ENCODE assay signal across 8 mouse cellular contexts in the genomic region with DNA sequence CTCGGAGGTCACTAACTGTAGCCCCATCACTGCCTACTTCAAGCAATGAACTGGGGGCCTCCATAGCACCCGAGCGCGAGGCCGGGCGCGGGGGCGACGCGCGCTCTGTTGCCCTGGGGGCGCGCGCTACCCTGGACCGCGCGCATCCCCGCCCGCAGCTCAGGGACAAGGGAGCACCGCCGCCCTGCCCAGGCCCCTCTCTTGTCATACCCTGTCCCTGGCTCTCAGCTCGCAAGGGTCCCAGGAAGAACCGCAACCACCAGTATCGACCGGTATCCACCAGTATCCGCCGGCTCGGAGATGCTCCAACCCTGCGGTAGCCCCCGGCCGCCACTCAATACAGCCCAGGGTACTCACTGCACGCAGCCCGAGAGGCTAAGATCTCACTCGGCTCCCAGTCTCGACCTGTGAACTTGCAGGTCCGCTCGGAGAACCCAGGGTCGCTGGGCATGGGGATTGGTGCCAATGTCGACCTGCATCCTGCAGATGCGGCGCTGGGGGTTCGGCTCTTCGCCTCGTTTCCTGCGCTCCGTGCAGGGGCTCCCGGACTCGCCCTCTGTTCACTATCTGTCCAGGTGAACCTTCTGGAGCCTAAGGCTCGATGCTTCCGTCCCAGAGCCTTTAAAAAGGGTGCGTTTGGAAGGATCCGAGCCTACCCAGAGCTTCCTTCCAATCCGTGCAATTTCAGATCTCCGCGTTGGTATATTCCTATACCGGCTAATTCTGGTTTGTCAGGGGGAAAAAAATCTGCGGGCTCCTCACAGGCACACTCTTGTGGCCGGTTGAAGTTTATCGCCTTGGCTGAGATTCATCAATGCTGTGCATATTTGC. TPM values are rescaled to one million over a fixed set of nuclear protein-coding genes. Genes with fewer than 3 reads are reported as not detected.
DNase-seq lines count a peak whose midpoint lies in the region; ATAC-seq and TF ChIP-seq lines count a peak whose summit lies in the region.

A gene (minus strand): TSS at position 632 of the 831 bp plus-strand sequence.

- H3K9ac ChIP-seq in heart, adult 2 months (ENCODE audit: low read depth, low read length), result 0 out of 2 replicates have a peak within 1 kb of the TSS, but pooled peaks have one; percentile 33
- H3K9ac ChIP-seq in forebrain, embryonic 16.5 days (replicated peaks; ENCODE audit: low read depth, low read length), result peak within 1 kb of the TSS; percentile 88
- H3K9ac ChIP-seq in intestine, postnatal 0 days (ENCODE audit: low read depth, low read length), result peak within 1 kb of the TSS; percentile 11; the same call in 1 of the 2 replicates
- peak within 1 kb of the TSS; percentile 97 for H3K9ac ChIP-seq in midbrain, postnatal 0 days (replicated peaks; ENCODE audit: low read length, poor library complexity, severe bottlenecking)

- TF ChIP-seq POLR2A in heart, adult 2 months (IDR thresholded peaks at IDR 0.05; ENCODE audit: insufficient read depth, low read depth, low read length), result no peak

- TF ChIP-seq CTCF in heart, adult 2 months (IDR thresholded peaks at IDR 0.05), result no peak
- peak; percentile 36 for TF ChIP-seq CTCF in intestine, postnatal 0 days (IDR thresholded peaks at IDR 0.05; ENCODE audit: low read depth)
- peak; percentile 69 for TF ChIP-seq CTCF in midbrain, postnatal 0 days (IDR thresholded peaks at IDR 0.05)

- peak within 1 kb of the TSS; percentile 32 for H3K4me3 ChIP-seq in heart, adult 2 months
- H3K4me3 ChIP-seq in forebrain, embryonic 16.5 days (replicated peaks; ENCODE audit: low read length), result peak within 1 kb of the TSS; percentile 84
- peak within 1 kb of the TSS; percentile 46 for H3K4me3 ChIP-seq in intestine, postnatal 0 days (ENCODE audit: low read depth, low read length)
- H3K4me3 ChIP-seq in midbrain, postnatal 0 days (ENCODE audit: low read depth, low read length), result peak within 1 kb of the TSS; percentile 77

- H3K4me1 ChIP-seq in heart, adult 2 months (ENCODE audit: control insufficient read depth, insufficient read depth, low read length), result no peaks in the 10 kb centered on the region
- peaks cover 9% of the 10 kb centered on the region for H3K4me1 ChIP-seq in forebrain, embryonic 16.5 days (replicated peaks; ENCODE audit: control insufficient read depth, insufficient read depth, low read length)
- no peaks in the 10 kb centered on the region for H3K4me1 ChIP-seq in intestine, postnatal 0 days (replicated peaks; ENCODE audit: control insufficient read depth, insufficient read depth, low read length)
- H3K4me1 ChIP-seq in midbrain, postnatal 0 days (ENCODE audit: insufficient read depth, low read length), result no peaks in the 10 kb centered on the region

- H3K4me2 ChIP-seq in forebrain, embryonic 16.5 days (ENCODE audit: low read length), result peak within 1 kb of the TSS; percentile 75
- H3K4me2 ChIP-seq in intestine, postnatal 0 days (replicated peaks; ENCODE audit: low read depth), result peak within 1 kb of the TSS; percentile 70
- peak within 1 kb of the TSS; percentile 51 for H3K4me2 ChIP-seq in midbrain, postnatal 0 days (ENCODE audit: low read depth, low read length, poor library complexity, severe bottlenecking)

- TF ChIP-seq EP300 in heart, adult 2 months (IDR thresholded peaks at IDR 0.05; ENCODE audit: insufficient read depth, low read depth, low read length), result no peak

- peaks cover 6% of the 10 kb centered on the region for H3K27me3 ChIP-seq in heart, adult 2 months (ENCODE audit: control insufficient read depth, insufficient read depth, low read length)
- H3K27me3 ChIP-seq in forebrain, embryonic 16.5 days (replicated peaks; ENCODE audit: control insufficient read depth, insufficient read depth, low read length), result no peaks in the 10 kb centered on the region
- H3K27me3 ChIP-seq in intestine, postnatal 0 days (replicated peaks; ENCODE audit: control insufficient read depth, insufficient read depth, low read length), result peaks cover 20% of the 10 kb centered on the region
- no peaks in the 10 kb centered on the region for H3K27me3 ChIP-seq in midbrain, postnatal 0 days (ENCODE audit: insufficient read depth, low read length)

- no peak within 1 kb of the TSS for H3K27ac ChIP-seq in heart, adult 2 months
- peak within 1 kb of the TSS; percentile 94 for H3K27ac ChIP-seq in forebrain, embryonic 16.5 days (ENCODE audit: low read length)
- no peak within 1 kb of the TSS for H3K27ac ChIP-seq in intestine, postnatal 0 days (ENCODE audit: low read depth, low read length)
- peak within 1 kb of the TSS; percentile 99 for H3K27ac ChIP-seq in midbrain, postnatal 0 days (ENCODE audit: low read depth, low read length)

- peak; percentile 12 to 30 for DNase-seq in heart, adult 2 months
- no peak for DNase-seq in heart, adult 9 months (ENCODE audit: low spot score in 2 of 2)
- peak; percentile 60 for DNase-seq in cerebellum, adult 11-12 months
- peak; percentile 69 to 92 for DNase-seq in left cerebral cortex, postnatal 14 days (ENCODE audit: low spot score in 2 of 2)
- peak; percentile 91 for DNase-seq in midbrain, postnatal 0 days (ENCODE audit: low spot score)

- no peaks in the 10 kb centered on the region for H3K36me3 ChIP-seq in heart, adult 2 months (ENCODE audit: control insufficient read depth, insufficient read depth, low read length)
- H3K36me3 ChIP-seq in forebrain, embryonic 16.5 days (ENCODE audit: control insufficient read depth, insufficient read depth), result no peaks in the 10 kb centered on the region
- no peaks in the 10 kb centered on the region for H3K36me3 ChIP-seq in intestine, postnatal 0 days (ENCODE audit: control insufficient read depth, insufficient read depth)
- H3K36me3 ChIP-seq in midbrain, postnatal 0 days (ENCODE audit: insufficient read depth, low read length), result no peaks in the 10 kb centered on the region

- no peaks in the 10 kb centered on the region for H3K9me3 ChIP-seq in forebrain, embryonic 16.5 days (ENCODE audit: control insufficient read depth, low read length)
- no peaks in the 10 kb centered on the region for H3K9me3 ChIP-seq in intestine, postnatal 0 days (ENCODE audit: control insufficient read depth)
- no peaks in the 10 kb centered on the region for H3K9me3 ChIP-seq in midbrain, postnatal 0 days (ENCODE audit: low read length)

- ATAC-seq in forebrain, embryonic 16.5 days, result peak; percentile 85
- 0 out of 2 replicates have a peak, but pooled peaks have one; percentile 16 for ATAC-seq in intestine, postnatal 0 days
- peak; percentile 92 for ATAC-seq in midbrain, postnatal 0 days (ENCODE audit: low FRiP score)
- ATAC-seq in erythroblast, adult 5-6 weeks (replicated peaks; ENCODE audit: low FRiP score, poor library complexity, severe bottlenecking), result no peak

- intact Hi-C loops in heart, adult 2 months (cut with DNase I), result no loop called here
- intact Hi-C loops in left cerebral cortex, postnatal 14 days (cut with DNase I), result no loop called here

- H3K79me2 ChIP-seq in heart, adult 2 months (replicated peaks; ENCODE audit: control insufficient read depth, insufficient read depth, low read length), result no peaks in the 10 kb centered on the region

- under 1% methylated on average over 59 of the region's 59 CpGs for WGBS in heart, adult 2 months
- WGBS in forebrain, embryonic 16.5 days, result under 1% methylated on average over 58 of the region's 59 CpGs
- WGBS in intestine, postnatal 0 days, result under 1% methylated on average over 55 of the region's 59 CpGs
- under 1% methylated on average over 59 of the region's 59 CpGs for WGBS in midbrain, postnatal 0 days

RNA-seq across cellular contexts. Expression of the gene that starts here (rescaled TPM):
- under 1 TPM; 0.23 to 0.48 TPM for total RNA-seq in heart, adult 2 months (2021)
- 0.10 and 0.15 TPM in 2 replicates for polyA plus RNA-seq in heart, adult 2 months (2012; rRNA removed)
- 8.1 and 10.7 TPM in 2 replicates for polyA plus RNA-seq in forebrain, embryonic 16.5 days (2015; fragmentation: Nextera tagmentation; extraction: Ambion mirVana)
- polyA plus RNA-seq in intestine, postnatal 0 days (2015; fragmentation: Nextera tagmentation; extraction: Ambion mirVana), result 0.04 TPM in 1 of 2 replicates, not detected in the other
- total RNA-seq in left cerebral cortex, postnatal 14 days (2021), result 10 to 100 TPM; 26.0 to 29.7 TPM
- 19.7 and 21.9 TPM in 2 replicates for total RNA-seq in midbrain, postnatal 0 days (2014; rRNA removed)
- polyA plus RNA-seq in midbrain, postnatal 0 days (2015; fragmentation: Nextera tagmentation; extraction: Ambion mirVana), result 16.3 and 17.5 TPM in 2 replicates
- total RNA-seq in erythroblast, adult 5-6 weeks (2015; ENCODE audit: low replicate concordance), result not detected in 2 replicates
- total RNA-seq in erythroblast, adult 5-6 weeks (2017; ENCODE audit: low replicate concordance), result not detected in 2 replicates

Comparison
In these comparisons a context has a peak if more than half of its experiments do, and no peak if none do; other contexts are left out.
1. RNA of the gene that starts here (total RNA-seq): 26.0 to 29.7 TPM in left cerebral cortex, postnatal 14 days and 19.7 to 21.9 TPM in midbrain, postnatal 0 days; 0.23 to 0.48 TPM in heart, adult 2 months and not detected in erythroblast, adult 5-6 weeks; every median in the first group is over 10 times any median in the second.
2. Peak in DNase-seq, H3K4me3 ChIP-seq and H3K9ac ChIP-seq in heart, adult 2 months; RNA of the gene not detected or under 1 TPM.
3. Peak in ATAC-seq, H3K4me3 ChIP-seq, H3K9ac ChIP-seq and H3K4me2 ChIP-seq in intestine, postnatal 0 days; RNA of the gene not detected or under 1 TPM.
4. DNase-seq: peak in cerebellum, adult 11-12 months (single experiment), left cerebral cortex, postnatal 14 days (2 of 2) and midbrain, postnatal 0 days (single experiment); none in heart, adult 9 months (0 of 2).
5. H3K27ac ChIP-seq: peak in forebrain, embryonic 16.5 days (single experiment) and midbrain, postnatal 0 days (single experiment); none in heart, adult 2 months (single experiment) and intestine, postnatal 0 days (single experiment).
6. H3K4me3 ChIP-seq: peak in every context shown above with its lines; median percentile 84 in forebrain, embryonic 16.5 days; 77 in midbrain, postnatal 0 days; 46 in intestine, postnatal 0 days; 32 in heart, adult 2 months.
7. H3K9ac ChIP-seq: peak in every context shown above with its lines; median percentile 97 in midbrain, postnatal 0 days; 88 in forebrain, embryonic 16.5 days; 33 in heart, adult 2 months; 11 in intestine, postnatal 0 days.
8. Peak in every context shown above with its lines, with median percentiles within 50 percentile points of each other: H3K4me2 ChIP-seq.